Mouse (Mus musculus) CH12.LX (cell line): ENCODE measurements around the gene Rnft2. TPM values are rescaled to one million over a fixed set of nuclear protein-coding genes. Genes with fewer than 3 reads are reported as not detected.

Experiments
- DNase-seq: peaks from one replicate; pipeline ENCODE4 v3.0.0-alpha.2; 2013; ENCODE audit errors: extremely low read depth
- H3K27ac ChIP-seq: 2 replicates; pipeline ENCODE4 v1.5.1; 2012; ENCODE audit warnings: low read depth, mild to moderate bottlenecking, control low read depth, moderate library complexity; ENCODE audit not compliant: insufficient read depth
- H3K27me3 ChIP-seq: replicated peaks from 2 replicates; pipeline ENCODE3; 2012; ENCODE audit warnings: inconsistent platforms
- H3K36me3 ChIP-seq, 2 experiments: replicated peaks in 1 of 2; 2 replicates each; pipeline versions ENCODE3 to v1.6.1; 2012; ENCODE audit warnings: inconsistent platforms in 1 of 2, low read length in 1 of 2, mild to moderate bottlenecking in 1 of 2, mixed read lengths in 1 of 2, moderate library complexity in 1 of 2; ENCODE audit not compliant: control insufficient read depth in 1 of 2, insufficient read depth in 1 of 2
- H3K4me1 ChIP-seq, 2 experiments: 2 replicates each; pipeline ENCODE4 v1.6.1; 2012; ENCODE audit warnings: inconsistent platforms in 1 of 2, moderate library complexity in 1 of 2; ENCODE audit not compliant: insufficient read depth in 2 of 2, control insufficient read depth in 1 of 2
- H3K4me2 ChIP-seq: 2 replicates; pipeline ENCODE4 v1.6.1; 2012; ENCODE audit warnings: low read depth, mild to moderate bottlenecking, control low read depth; ENCODE audit not compliant: poor library complexity, insufficient read depth, severe bottlenecking
- H3K4me3 ChIP-seq, 3 experiments: fragments of 150-350 bp in 1 of 3; sonication (generic) in 1 of 3; replicated peaks in 1 of 3; 2 replicates each; pipeline versions ENCODE3 to v1.5.1; 2011 to 2012; ENCODE audit warnings: low read depth in 2 of 3, low read length in 2 of 3, mild to moderate bottlenecking in 2 of 3, moderate library complexity in 2 of 3, control low read depth in 1 of 3, improper control_type of control experiment in 1 of 3, inconsistent platforms in 1 of 3, mixed read lengths in 1 of 3; ENCODE audit not compliant: poor library complexity in 1 of 3
- H3K79me2 ChIP-seq: replicated peaks from 2 replicates; pipeline ENCODE4 v1.6.1; 2012; ENCODE audit warnings: mild to moderate bottlenecking, moderate library complexity; ENCODE audit not compliant: control insufficient read depth, poor library complexity, insufficient read depth, severe bottlenecking; ENCODE audit errors: extremely low read depth
- H3K9ac ChIP-seq: 2 replicates; pipeline ENCODE4 v1.6.1; 2012; ENCODE audit warnings: low read depth, mild to moderate bottlenecking, control low read depth, moderate library complexity; ENCODE audit not compliant: insufficient read depth
- H3K9me3 ChIP-seq: replicated peaks from 2 replicates; pipeline ENCODE3; 2012; ENCODE audit warnings: low read length, inconsistent platforms, mixed read lengths
- CHD2 ChIP-seq: IDR thresholded peaks from 2 replicates; pipeline ENCODE4 v1.6.1; 2011; ENCODE audit warnings: low read length, improper control_type of control experiment
- CTCF ChIP-seq, 2 experiments: IDR thresholded peaks in 1 of 2; conservative IDR thresholded peaks in 1 of 2; 2 replicates each; pipeline ENCODE4 v1.5.1; 2011 to 2012; ENCODE audit warnings: low read depth in 2 of 2, low read length in 2 of 2, improper control_type of control experiment in 1 of 2, inconsistent platforms in 1 of 2, mild to moderate bottlenecking in 1 of 2, moderate library complexity in 1 of 2
- ELF1 ChIP-seq: IDR thresholded peaks from 2 replicates; pipeline ENCODE4 v1.6.1; 2014; ENCODE audit warnings: low read depth, mild to moderate bottlenecking, inconsistent platforms, low read length, improper control_type of control experiment
- ETS1 ChIP-seq: conservative IDR thresholded peaks from 2 replicates; pipeline ENCODE4 v1.6.1; 2012; ENCODE audit warnings: low read depth, mild to moderate bottlenecking, inconsistent platforms, low read length, improper control_type of control experiment, moderate library complexity
- HCFC1 ChIP-seq: IDR thresholded peaks from 2 replicates; pipeline ENCODE4 v1.6.1; 2012; ENCODE audit warnings: low read depth, mild to moderate bottlenecking, inconsistent platforms, low read length, improper control_type of control experiment
- JUN ChIP-seq: IDR thresholded peaks from 2 replicates; pipeline ENCODE4 v1.6.1; 2011; ENCODE audit warnings: low read depth, mild to moderate bottlenecking, low read length, improper control_type of control experiment, moderate library complexity; ENCODE audit not compliant: insufficient read depth
- JUND ChIP-seq: conservative IDR thresholded peaks from 2 replicates; pipeline ENCODE4 v1.6.1; 2011; ENCODE audit warnings: low read depth, low read length, improper control_type of control experiment
- KAT2A ChIP-seq: IDR thresholded peaks from 2 replicates; pipeline ENCODE4 v1.6.1; 2012; ENCODE audit warnings: low read length, improper control_type of control experiment, inconsistent platforms; ENCODE audit not compliant: insufficient replicate concordance
- MAX ChIP-seq: IDR thresholded peaks from 2 replicates; pipeline ENCODE4 v1.6.1; 2011; ENCODE audit warnings: low read length, improper control_type of control experiment
- MAZ ChIP-seq: IDR thresholded peaks from 2 replicates; pipeline ENCODE4 v1.6.1; 2012; ENCODE audit warnings: low read depth, mild to moderate bottlenecking, inconsistent platforms, low read length, improper control_type of control experiment, moderate library complexity
- NRF1 ChIP-seq: IDR thresholded peaks from 2 replicates; pipeline ENCODE4 v1.6.1; 2014; ENCODE audit warnings: low read depth, mild to moderate bottlenecking, inconsistent platforms, low read length, improper control_type of control experiment, moderate library complexity
- POLR2AphosphoS2 ChIP-seq: IDR thresholded peaks from 2 replicates; pipeline ENCODE4 v1.6.1; 2011; ENCODE audit warnings: low read depth, low read length, improper control_type of control experiment
- RCOR1 ChIP-seq: conservative IDR thresholded peaks from 2 replicates; pipeline ENCODE4 v1.6.1; 2012; ENCODE audit warnings: low read depth, mild to moderate bottlenecking, inconsistent platforms, low read length, improper control_type of control experiment
- SMC3 ChIP-seq: IDR thresholded peaks from 2 replicates; pipeline ENCODE4 v1.6.1; 2011; ENCODE audit warnings: low read depth, low read length, improper control_type of control experiment
- TBP ChIP-seq: conservative IDR thresholded peaks from 2 replicates; pipeline ENCODE4 v1.6.1; 2011; ENCODE audit warnings: low read depth, low read length, improper control_type of control experiment
- UBTF ChIP-seq: IDR thresholded peaks from 2 replicates; pipeline ENCODE4 v1.6.1; 2012; ENCODE audit warnings: low read depth, mild to moderate bottlenecking, inconsistent platforms, low read length, improper control_type of control experiment, moderate library complexity
- USF2 ChIP-seq: conservative IDR thresholded peaks from 2 replicates; pipeline ENCODE4 v1.6.1; 2011; ENCODE audit warnings: low read depth, low read length, improper control_type of control experiment
- ZC3H11A ChIP-seq: IDR thresholded peaks from 2 replicates; pipeline ENCODE4 v1.6.1; 2012; ENCODE audit warnings: low read depth, mild to moderate bottlenecking, inconsistent platforms, low read length, improper control_type of control experiment
- ZMIZ1 ChIP-seq: IDR thresholded peaks from 2 replicates; pipeline ENCODE4 v1.6.1; 2012; ENCODE audit warnings: low read depth, mild to moderate bottlenecking, inconsistent platforms, low read length, improper control_type of control experiment
- dilution Hi-C: fragments of 300-500 bp; cut with MboI; formaldehyde crosslinking; loops from 2 replicates; pipeline ENCODE4 v1.14.3; 2020; ENCODE audit warnings: low sequenced_read_pairs; ENCODE audit not compliant: extremely low pct_unique_long_range_greater_than_20kb, extremely low pct_ligation_motif_present
- in situ Hi-C: fragments of 300-500 bp; cut with MboI; formaldehyde crosslinking; loops from 3 replicates; pipeline ENCODE4 v1.14.3; 2019; ENCODE audit warnings: low sequenced_read_pairs, low pct_ligation_motif_present, low pct_unique_long_range_greater_than_20kb, mixed read lengths
- polyA plus RNA-seq: library from polyadenylated mRNA; unstranded; fragments of >175 nt; gene quantifications from 2 replicates; pipeline ENCODE4 v1.2.1, GENCODE M21; 2012; ENCODE audit warnings: low read depth; ENCODE audit not compliant: insufficient read length
- total RNA-seq, 2 experiments: library from RNA; depleted of rRNA; stranded (reverse); fragments of 300-350 nt in 1 of 2; fragments of >200 nt in 1 of 2; gene quantifications; 2 replicates each; pipeline ENCODE4 v1.2.3; 2012 to 2014

Gene Rnft2
- total and polyA plus RNA-seq, 3 experiments = 1.6 to 5.1 (median 3.4) TPM

DNA sequence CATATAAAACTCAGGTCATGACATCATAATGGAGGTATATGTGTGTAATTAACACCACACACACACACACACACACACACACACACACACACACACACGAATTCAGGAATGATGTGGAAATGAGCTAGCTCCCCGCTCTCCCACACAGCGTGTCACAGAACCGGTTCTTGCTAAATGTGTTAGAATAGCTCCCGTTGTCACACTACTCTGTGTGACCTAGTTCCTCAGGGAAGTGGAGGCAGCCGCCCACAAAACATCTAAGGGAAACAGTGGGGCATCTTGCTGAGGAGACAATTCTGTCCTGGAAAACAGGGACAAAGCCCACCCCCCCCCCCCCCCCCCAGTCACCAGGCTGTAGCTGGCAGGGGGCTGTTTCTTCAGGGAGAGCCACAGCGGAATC is 31.4 kb upstream of the Rnft2 start:
- H3K4me2 ChIP-seq = no peak overlapping the region
- H3K27me3 ChIP-seq = no peaks in the 10 kb centered on the region
- H3K9me3 ChIP-seq = no peaks in the 10 kb centered on the region
- no peak for TF ChIP-seq SMC3
- no peak for TF ChIP-seq POLR2AphosphoS2
- no peak for TF ChIP-seq KAT2A
- TF ChIP-seq TBP = no peak
- TF ChIP-seq ETS1 = no peak
- no peak for TF ChIP-seq CHD2
- no peak for TF ChIP-seq MAZ
- TF ChIP-seq ZMIZ1 = no peak
- TF ChIP-seq MAX = no peak
- no peak for TF ChIP-seq HCFC1
- TF ChIP-seq, all 38 proteins: peak for 0
- H3K79me2 ChIP-seq = no peaks in the 10 kb centered on the region
- dilution Hi-C loops = no loop called here
- H3K36me3 ChIP-seq = no peaks in the 10 kb centered on the region
- no peak for DNase-seq
- no peak overlapping the region for H3K9ac ChIP-seq
- peaks cover 8 to 13% of the 10 kb centered on the region in 2 experiments; a peak in 3 of 4 replicates for H3K4me1 ChIP-seq
- no peak overlapping the region for H3K4me3 ChIP-seq
- no peak overlapping the region for H3K27ac ChIP-seq
- in situ Hi-C loops = no loop called here

GRCm38 (mm10) chr5:118274546-118274945 is 29.6 kb upstream of the Rnft2 start:
- no peak overlapping the region for H3K4me3 ChIP-seq
- H3K4me1 ChIP-seq = peaks cover 8 to 18% of the 10 kb centered on the region in 2 experiments; a peak in 3 of 4 replicates
- H3K27me3 ChIP-seq = peaks cover 2% of the 10 kb centered on the region
- no peak overlapping the region for H3K4me2 ChIP-seq
- H3K27ac ChIP-seq = no peak overlapping the region
- no peaks in the 10 kb centered on the region for H3K9me3 ChIP-seq
- no peak for DNase-seq
- in situ Hi-C loops = no loop called here
- no peak overlapping the region for H3K9ac ChIP-seq
- dilution Hi-C loops = no loop called here
- TF ChIP-seq UBTF (no peak), NRF1 (no peak), ETS1 (no peak), USF2 (no peak), TBP (no peak), ZC3H11A (no peak), CTCF (conservative IDR thresholded peaks at IDR 0.05 in 1 of 2, IDR thresholded peaks at IDR 0.05 in 1 of 2; ENCODE audit: low read depth in 2 of 2, low read length in 2 of 2) (no peak), RCOR1 (no peak), ELF1 (no peak), HCFC1 (no peak), JUND (no peak), JUN (no peak)
- H3K79me2 ChIP-seq = no peaks in the 10 kb centered on the region
- no peaks in the 10 kb centered on the region for H3K36me3 ChIP-seq
